Mouse (Mus musculus): Measurements from ENCODE around the gene Pgam2. TPM values are rescaled to one million over a fixed set of nuclear protein-coding genes. Genes with fewer than 3 reads are reported as not detected.

The Pgam2 gene
- total and polyA plus RNA-seq, 2 experiments from 2014 or later: 862 to 1,513 TPM

- Histone ChIP-seq H3K4me2 (ENCODE audit: low read depth, low read length) (no peak overlapping the region), H3K4me1 (ENCODE audit: control insufficient read depth, insufficient read depth) (0 out of 2 replicates have a peak, but pooled peaks cover 6% of the 10 kb centered on the region), H3K27ac (ENCODE audit: low read depth) (no peak overlapping the region), H3K9ac (replicated peaks; ENCODE audit: low read depth, low read length) (no peak overlapping the region), H3K36me3 (replicated peaks; ENCODE audit: control insufficient read depth, insufficient read depth, low read length) (no peaks in the 10 kb centered on the region), H3K27me3 (ENCODE audit: control insufficient read depth, insufficient read depth, low read length) (no peaks in the 10 kb centered on the region), H3K4me3 (ENCODE audit: low read depth, low read length) (no peak overlapping the region), H3K9me3 (replicated peaks; ENCODE audit: control insufficient read depth, low read length) (no peaks in the 10 kb centered on the region)
- ATAC-seq (ENCODE audit: insufficient read depth, low read depth) (no peak), DNase-seq (ENCODE audit: low spot score) (no peak)
- 86% methylated on average over 9 of the region's 9 CpGs for WGBS
- TF ChIP-seq CTCF (IDR thresholded peaks at IDR 0.05; ENCODE audit: low read depth) (no peak), EP300 (IDR thresholded peaks at IDR 0.05; ENCODE audit: low read depth) (no peak)
Measured at GRCm38 (mm10) chr11:5807956-5808355, 4.4 kb upstream of the Pgam2 start.

GRCm38 (mm10) chr11:5805711-5806110 is 2.2 kb upstream of the Pgam2 start:
- no peaks in the 10 kb centered on the region for H3K27me3 ChIP-seq (ENCODE audit: control insufficient read depth, insufficient read depth, low read length)
- no peaks in the 10 kb centered on the region for H3K9me3 ChIP-seq (replicated peaks; ENCODE audit: control insufficient read depth, low read length)
- ATAC-seq (ENCODE audit: insufficient read depth, low read depth) (no peak), DNase-seq (ENCODE audit: low spot score) (no peak)
- H3K27ac ChIP-seq (ENCODE audit: low read depth): no peak overlapping the region
- H3K9ac ChIP-seq (replicated peaks; ENCODE audit: low read depth, low read length): no peak overlapping the region
- WGBS: 72% methylated on average over 3 of the region's 3 CpGs
- H3K4me2 ChIP-seq (ENCODE audit: low read depth, low read length): no peak overlapping the region
- peaks cover 4% of the 10 kb centered on the region; the same call in 1 of the 2 replicates for H3K36me3 ChIP-seq (replicated peaks; ENCODE audit: control insufficient read depth, insufficient read depth, low read length)
- TF ChIP-seq EP300 (IDR thresholded peaks at IDR 0.05; ENCODE audit: low read depth) (no peak), CTCF (IDR thresholded peaks at IDR 0.05; ENCODE audit: low read depth) (no peak)
- H3K4me1 ChIP-seq (ENCODE audit: control insufficient read depth, insufficient read depth): peaks cover 15% of the 10 kb centered on the region
- H3K4me3 ChIP-seq (ENCODE audit: low read depth, low read length): no peak overlapping the region

GRCm38 (mm10) chr11:5804174-5804573 is 641 bp upstream of the Pgam2 start:
- 40% methylated on average over 5 of the region's 5 CpGs for WGBS
- ATAC-seq (ENCODE audit: insufficient read depth, low read depth) (no peak), DNase-seq (ENCODE audit: low spot score) (no peak)
- H3K36me3 ChIP-seq (replicated peaks; ENCODE audit: control insufficient read depth, insufficient read depth, low read length): peaks cover 19% of the 10 kb centered on the region
- no peaks in the 10 kb centered on the region for H3K27me3 ChIP-seq (ENCODE audit: control insufficient read depth, insufficient read depth, low read length)
- H3K4me2 ChIP-seq (ENCODE audit: low read depth, low read length): peak overlapping the region; percentile 65; the same call in 1 of the 2 replicates
- no peaks in the 10 kb centered on the region for H3K9me3 ChIP-seq (replicated peaks; ENCODE audit: control insufficient read depth, low read length)
- peak overlapping the region; percentile 76 for H3K27ac ChIP-seq (ENCODE audit: low read depth)
- TF ChIP-seq CTCF (IDR thresholded peaks at IDR 0.05; ENCODE audit: low read depth) (no peak), EP300 (IDR thresholded peaks at IDR 0.05; ENCODE audit: low read depth) (no peak)
- no peak overlapping the region for H3K9ac ChIP-seq (replicated peaks; ENCODE audit: low read depth, low read length)
- H3K4me3 ChIP-seq (ENCODE audit: low read depth, low read length): no peak overlapping the region
- H3K4me1 ChIP-seq (ENCODE audit: control insufficient read depth, insufficient read depth): peaks cover 18% of the 10 kb centered on the region

- peak overlapping the region; percentile 58 for H3K4me3 ChIP-seq (ENCODE audit: low read depth, low read length)
- H3K36me3 ChIP-seq (replicated peaks; ENCODE audit: control insufficient read depth, insufficient read depth, low read length): peaks cover 32% of the 10 kb centered on the region
- H3K9me3 ChIP-seq (replicated peaks; ENCODE audit: control insufficient read depth, low read length): no peaks in the 10 kb centered on the region
- WGBS: 36% methylated on average over 8 of the region's 8 CpGs
- ATAC-seq (ENCODE audit: insufficient read depth, low read depth): no peak
- peak overlapping the region; percentile 78 for H3K9ac ChIP-seq (replicated peaks; ENCODE audit: low read depth, low read length)
- peak overlapping the region; percentile 86 for H3K27ac ChIP-seq (ENCODE audit: low read depth)
- H3K4me1 ChIP-seq (ENCODE audit: control insufficient read depth, insufficient read depth): peaks cover 18% of the 10 kb centered on the region
- peak overlapping the region; percentile 65 for H3K4me2 ChIP-seq (ENCODE audit: low read depth, low read length)
- no peak for DNase-seq (ENCODE audit: low spot score)
- H3K27me3 ChIP-seq (ENCODE audit: control insufficient read depth, insufficient read depth, low read length): no peaks in the 10 kb centered on the region
- TF ChIP-seq EP300 (IDR thresholded peaks at IDR 0.05; ENCODE audit: low read depth) (0 out of 2 replicates have a peak, but pooled peaks have one; percentile 5), CTCF (IDR thresholded peaks at IDR 0.05; ENCODE audit: low read depth) (no peak)
Measured at GRCm38 (mm10) chr11:5802457-5803217, 896 bp downstream of the Pgam2 start.

GRCm38 (mm10) chr11:5802005-5802404 is 1.5 kb downstream of the Pgam2 start:
- peak overlapping the region; percentile 78 for H3K9ac ChIP-seq (replicated peaks; ENCODE audit: low read depth, low read length)

More at GRCm38 (mm10) chr11:5802005-5802404, 1.5 kb downstream of the Pgam2 start:
- TF ChIP-seq EP300 (IDR thresholded peaks at IDR 0.05; ENCODE audit: low read depth) (0 out of 2 replicates have a peak, but pooled peaks have one; percentile 16), CTCF (IDR thresholded peaks at IDR 0.05; ENCODE audit: low read depth) (no peak)
- 28% methylated on average over 12 of the region's 12 CpGs for WGBS
- Histone ChIP-seq H3K4me3 (ENCODE audit: low read depth, low read length) (peak overlapping the region; percentile 58), H3K4me1 (ENCODE audit: control insufficient read depth, insufficient read depth) (peaks cover 18% of the 10 kb centered on the region), H3K4me2 (ENCODE audit: low read depth, low read length) (peak overlapping the region; percentile 65), H3K36me3 (replicated peaks; ENCODE audit: control insufficient read depth, insufficient read depth, low read length) (peaks cover 39% of the 10 kb centered on the region), H3K9me3 (replicated peaks; ENCODE audit: control insufficient read depth, low read length) (no peaks in the 10 kb centered on the region), H3K27me3 (ENCODE audit: control insufficient read depth, insufficient read depth, low read length) (no peaks in the 10 kb centered on the region), H3K27ac (ENCODE audit: low read depth) (peak overlapping the region; percentile 86)
- ATAC-seq (ENCODE audit: insufficient read depth, low read depth) (peak; percentile 25; the same call in 1 of the 2 replicates), DNase-seq (ENCODE audit: low spot score) (peak; percentile 37)

All from heart, postnatal 0 days (tissue).